Mouse (Mus musculus) lung, postnatal 36 days (tissue): Measurements from ENCODE around the gene E130114P18Rik.

ENCODE experiments used
- DNase-seq: peaks from one replicate; pipeline ENCODE4 v3.0.0; 2022; ENCODE audit warnings: mixed read lengths

The E130114P18Rik gene

DNA sequence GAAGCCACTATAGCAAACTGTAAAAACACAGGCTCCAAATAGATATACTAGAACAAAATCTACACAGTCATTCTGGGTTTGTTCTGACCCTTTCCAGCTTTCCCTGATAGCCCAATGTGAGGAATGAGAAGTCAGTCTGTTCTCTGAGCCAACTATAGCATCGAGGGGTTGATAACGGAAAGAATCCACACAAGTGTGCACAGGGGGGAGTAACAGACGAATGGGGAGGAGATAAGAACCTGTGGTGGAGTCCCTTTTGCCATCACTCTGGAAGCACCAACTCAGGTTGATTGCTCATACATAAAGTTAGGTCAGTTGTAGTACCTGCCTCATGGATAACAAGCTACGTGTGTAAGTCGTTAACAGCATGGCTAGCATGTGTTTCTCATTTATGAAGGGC is 184.0 kb downstream of the E130114P18Rik start:
- DNase-seq: no peak

DNA sequence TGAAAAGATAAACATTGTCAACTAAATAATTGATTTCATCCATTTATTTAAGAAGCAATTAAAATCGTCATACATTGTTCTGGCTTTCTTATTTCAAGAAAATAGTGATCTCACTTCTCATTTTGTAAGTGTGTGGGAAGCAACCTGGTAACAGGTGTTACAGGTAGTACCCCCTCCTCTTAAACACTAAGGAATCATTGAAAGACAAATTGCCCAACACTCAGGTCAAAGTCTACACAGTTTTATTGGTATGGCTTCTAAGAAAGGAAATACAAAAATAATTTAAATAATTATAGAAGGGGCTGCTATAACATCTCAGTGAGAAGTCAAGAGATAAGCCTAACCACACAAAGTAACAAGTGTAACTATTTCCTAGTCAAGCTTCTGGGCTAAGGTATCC is 188.1 kb downstream of the E130114P18Rik start:
- no peak for DNase-seq

GRCm38 (mm10) chr4:97587412-97588010 is 190.4 kb downstream of the E130114P18Rik start:
- DNase-seq: no peak

GRCm38 (mm10) chr4:97585170-97585569 is 192.7 kb downstream of the E130114P18Rik start:
- no peak for DNase-seq

DNA sequence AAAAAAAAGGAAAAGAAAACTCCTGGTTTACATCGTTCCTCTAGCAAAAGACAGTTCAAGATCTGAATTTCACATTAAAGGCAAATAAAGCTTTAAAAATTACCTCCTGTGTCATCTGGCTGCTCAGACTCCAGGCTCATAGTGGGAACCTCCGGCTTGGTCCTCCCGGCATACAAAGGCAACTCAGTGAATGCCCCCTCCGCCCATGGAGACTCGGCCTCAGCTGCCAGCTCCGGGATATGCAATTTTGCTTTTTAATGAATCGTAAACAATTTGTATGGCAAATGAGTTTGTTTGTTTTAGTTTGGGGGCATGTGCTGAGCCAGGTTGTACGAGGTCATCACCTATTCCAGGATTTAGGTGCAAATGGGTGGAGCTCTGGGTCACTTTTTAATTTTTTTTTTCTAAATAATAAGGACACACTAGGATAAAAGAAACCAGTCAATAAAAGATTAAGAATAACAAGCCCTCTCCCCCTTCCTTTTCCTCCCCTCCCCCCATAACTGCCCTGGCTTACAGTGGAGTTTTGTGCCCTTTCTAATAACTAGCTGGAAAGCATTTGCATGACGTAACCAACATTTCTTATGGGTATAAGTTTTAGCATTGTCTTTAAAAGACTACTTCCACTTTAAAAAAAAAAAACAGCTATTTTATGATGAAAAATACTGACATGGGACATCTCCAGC is 193.3 kb downstream of the E130114P18Rik start:
- no peak for DNase-seq

GRCm38 (mm10) chr4:97582796-97583430 is 195.0 kb downstream of the E130114P18Rik start:
- DNase-seq: no peak

DNA sequence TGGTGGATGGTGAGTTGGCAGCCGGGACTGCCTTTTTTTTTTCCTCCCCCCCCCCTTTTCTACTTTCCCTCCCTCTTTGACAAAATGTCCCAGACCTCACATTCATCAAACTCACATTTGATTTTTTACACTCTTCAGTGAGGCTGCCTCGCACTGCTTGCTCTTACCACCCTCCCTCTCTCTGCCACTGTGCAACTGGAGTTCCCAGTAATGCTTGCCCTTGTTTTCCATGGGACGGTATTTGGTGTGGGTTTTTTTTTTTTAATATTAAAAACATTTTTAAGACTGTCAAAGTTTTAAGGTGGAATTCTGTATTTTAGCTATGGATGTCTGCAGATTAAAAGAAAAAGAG is 195.8 kb downstream of the E130114P18Rik start:
- DNase-seq: no peak

- DNase-seq: no peak
These were observed 196.4 kb downstream of the E130114P18Rik start for GRCm38 (mm10) chr4:97581314-97582063.

DNA sequence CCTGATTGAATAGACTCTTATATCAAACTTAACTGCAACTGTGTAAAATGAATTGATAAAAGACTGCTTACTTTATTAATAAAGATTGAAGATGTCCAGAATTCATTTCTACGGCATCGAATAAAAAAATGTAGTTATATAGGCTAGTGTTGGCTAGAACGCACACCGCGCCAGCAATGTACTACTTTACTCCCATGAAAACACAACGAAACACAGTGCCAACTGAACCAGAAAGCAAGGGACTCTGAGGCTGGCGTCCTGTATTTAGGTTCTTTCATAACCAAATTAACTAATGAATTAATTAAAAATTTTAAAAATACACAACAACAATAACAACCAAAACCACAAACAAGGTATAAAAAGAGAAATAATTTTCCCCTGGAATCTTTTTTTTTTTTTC is 197.0 kb downstream of the E130114P18Rik start:
- DNase-seq: no peak

DNA sequence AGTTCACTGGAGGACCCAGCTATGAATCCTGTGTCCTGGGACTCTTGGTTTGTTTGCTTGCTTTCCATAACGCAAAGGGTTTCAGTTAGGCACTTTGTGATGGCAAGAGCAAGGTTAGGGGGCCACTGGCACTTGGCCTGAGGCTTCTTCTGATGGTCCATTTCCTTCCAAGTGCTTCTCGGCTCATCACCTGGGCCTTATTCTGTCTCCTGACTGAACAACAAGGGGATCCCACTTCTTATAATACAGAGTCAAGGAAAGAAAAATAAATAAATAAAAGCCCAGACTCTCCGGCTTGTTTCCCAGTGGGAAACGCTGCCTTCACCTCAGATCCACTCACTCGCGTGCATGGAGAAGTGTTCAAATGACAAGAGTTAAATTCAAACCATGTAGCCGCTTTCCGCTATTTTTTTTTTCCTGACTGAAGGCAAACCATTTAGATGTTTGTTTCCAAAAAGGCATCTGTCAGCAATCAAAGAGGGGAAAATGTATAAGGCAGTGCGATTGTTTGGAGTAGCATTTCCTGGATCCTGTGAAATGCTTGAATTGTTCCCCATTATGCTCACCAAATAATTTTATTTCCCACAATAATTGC is 199.2 kb downstream of the E130114P18Rik start:
- no peak for DNase-seq

- no peak for DNase-seq
These were observed 200.4 kb downstream of the E130114P18Rik start for GRCm38 (mm10) chr4:97577431-97577830.

- DNase-seq: no peak
These were observed 202.4 kb downstream of the E130114P18Rik start for GRCm38 (mm10) chr4:97575447-97575846.

GRCm38 (mm10) chr4:97569320-97569719 is 208.6 kb downstream of the E130114P18Rik start:
- no peak for DNase-seq

DNA sequence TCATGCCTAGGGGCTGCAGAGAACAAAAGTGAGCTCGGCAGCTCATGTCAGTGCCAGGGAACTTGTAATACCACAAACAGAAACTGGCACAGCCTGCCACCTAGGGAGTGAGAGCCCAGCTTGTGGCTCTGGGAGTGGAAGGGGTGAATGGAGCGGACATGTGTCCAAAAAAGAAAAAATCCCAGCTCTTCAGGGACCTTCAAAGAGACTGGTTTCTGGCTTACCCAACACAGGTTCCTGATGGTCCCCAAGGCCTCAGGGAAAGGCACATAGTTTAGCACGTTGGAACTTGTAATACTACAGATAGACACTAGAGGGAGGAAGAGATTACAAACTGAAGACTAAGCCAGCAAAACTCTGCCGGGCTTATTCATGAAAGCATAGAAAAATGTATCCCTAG is 213.2 kb downstream of the E130114P18Rik start:
- DNase-seq: peak; percentile 63

DNA sequence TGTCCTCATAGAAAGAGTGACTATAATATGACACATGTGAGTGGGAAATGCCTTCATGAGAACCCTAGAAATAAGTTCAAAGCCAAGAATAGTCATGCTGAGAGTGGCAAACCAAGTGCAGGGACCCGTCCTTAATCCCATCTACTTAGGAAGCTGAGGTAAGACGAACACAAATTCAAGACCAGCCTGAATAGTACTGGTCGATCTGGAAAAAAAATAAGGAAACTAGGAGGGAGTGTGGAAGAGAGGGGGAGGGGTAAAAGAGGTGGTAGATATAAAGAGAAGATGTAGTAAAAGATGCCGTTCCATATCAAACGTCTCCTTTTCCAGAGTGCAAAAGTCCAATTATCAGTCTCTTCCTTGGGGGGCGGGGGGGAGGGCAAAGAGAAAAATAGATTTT is 213.7 kb downstream of the E130114P18Rik start:
- no peak for DNase-seq

GRCm38 (mm10) chr4:97557585-97557984 is 220.3 kb downstream of the E130114P18Rik start:
- no peak for DNase-seq

DNA sequence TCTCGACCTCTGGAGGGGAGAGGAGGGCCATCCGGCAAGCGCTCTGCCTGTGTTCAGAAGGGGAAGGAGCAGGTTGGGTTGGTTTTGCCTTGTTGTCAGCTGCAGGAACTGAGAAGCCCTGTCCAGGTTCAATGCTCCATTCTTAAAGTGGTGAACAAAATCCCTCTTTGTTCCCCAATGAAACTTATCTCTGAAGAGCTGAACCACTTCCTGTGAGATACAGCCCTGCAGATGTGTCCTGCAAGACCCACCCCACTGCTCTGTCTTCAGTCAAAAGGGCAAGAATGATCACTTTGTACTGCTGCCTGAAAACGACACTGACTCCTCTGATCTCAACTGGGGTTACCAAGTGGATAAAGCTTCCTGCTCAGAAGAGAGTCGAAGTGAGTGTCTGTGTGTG is 233.9 kb downstream of the E130114P18Rik start:
- no peak for DNase-seq

DNA sequence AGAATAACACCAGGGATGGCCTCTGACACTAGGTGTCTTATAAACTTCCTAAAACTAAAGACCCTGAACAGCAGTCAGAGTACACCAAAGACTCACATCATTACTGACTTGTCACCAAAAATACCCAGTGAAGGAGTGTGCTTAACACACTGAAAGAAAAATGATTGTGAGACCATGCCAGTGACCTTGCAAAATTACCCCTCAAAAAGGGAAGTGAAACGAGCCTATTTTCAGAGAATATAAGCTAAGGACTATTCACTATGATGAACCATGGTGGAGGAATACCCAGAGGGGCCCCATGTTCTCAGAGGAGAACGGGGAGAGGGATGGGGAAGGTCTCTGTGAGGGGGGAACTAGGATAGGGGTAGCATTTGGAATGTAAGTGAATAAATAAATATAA is 245.8 kb downstream of the E130114P18Rik start:
- DNase-seq: no peak

- peak; percentile 70 for DNase-seq
These were observed 249.4 kb downstream of the E130114P18Rik start for GRCm38 (mm10) chr4:97528517-97528916.
